Mouse (Mus musculus) spleen, embryonic (tissue): Measurements from ENCODE around the gene Fuca1.

ENCODE experiments used
- CTCF ChIA-PET: fragments of 350-600 bp; sonication (Branson Sonifier 250); formaldehyde crosslinking; loops from one replicate; lab custom pipeline; 2022; lab: Charles Lee

The Fuca1 gene

DNA sequence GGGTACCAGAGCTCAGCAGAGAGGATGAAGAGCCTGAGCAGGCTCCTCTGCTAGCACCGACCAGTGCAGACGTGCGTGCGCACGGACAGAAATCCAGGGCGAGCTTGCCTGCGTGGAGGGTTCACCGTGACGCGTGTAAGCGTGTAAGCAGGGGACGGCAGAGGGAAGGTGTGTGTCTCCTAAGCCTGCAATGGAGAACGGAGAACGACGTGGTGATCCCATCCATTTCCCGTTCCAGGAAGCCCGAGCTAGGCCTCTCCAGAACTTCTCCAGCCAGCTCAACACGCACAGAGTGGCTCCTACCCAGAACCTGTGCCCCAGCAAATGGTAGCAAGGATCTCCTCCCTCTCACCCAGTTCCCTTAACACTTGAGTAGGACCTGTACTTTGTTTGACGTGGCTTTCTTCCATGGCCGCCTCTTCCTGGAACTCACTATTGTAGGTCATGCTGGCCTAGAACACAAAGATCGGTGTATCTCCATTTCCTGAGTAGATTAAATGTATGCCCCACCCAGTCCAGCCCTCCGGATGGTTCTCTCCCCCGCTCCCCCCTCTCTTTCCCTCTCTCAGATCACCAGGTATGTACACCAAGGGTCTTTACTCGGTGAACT, 32.0 kb upstream of the Fuca1 start:
- CTCF ChIA-PET = interaction anchor here (1.1 to 2.0 kb wide), 3 partner anchors 12 to 72 kb away, joined by 3 to 5 read pairs (median 3); no protein-coding TSS in a partner anchor

DNA sequence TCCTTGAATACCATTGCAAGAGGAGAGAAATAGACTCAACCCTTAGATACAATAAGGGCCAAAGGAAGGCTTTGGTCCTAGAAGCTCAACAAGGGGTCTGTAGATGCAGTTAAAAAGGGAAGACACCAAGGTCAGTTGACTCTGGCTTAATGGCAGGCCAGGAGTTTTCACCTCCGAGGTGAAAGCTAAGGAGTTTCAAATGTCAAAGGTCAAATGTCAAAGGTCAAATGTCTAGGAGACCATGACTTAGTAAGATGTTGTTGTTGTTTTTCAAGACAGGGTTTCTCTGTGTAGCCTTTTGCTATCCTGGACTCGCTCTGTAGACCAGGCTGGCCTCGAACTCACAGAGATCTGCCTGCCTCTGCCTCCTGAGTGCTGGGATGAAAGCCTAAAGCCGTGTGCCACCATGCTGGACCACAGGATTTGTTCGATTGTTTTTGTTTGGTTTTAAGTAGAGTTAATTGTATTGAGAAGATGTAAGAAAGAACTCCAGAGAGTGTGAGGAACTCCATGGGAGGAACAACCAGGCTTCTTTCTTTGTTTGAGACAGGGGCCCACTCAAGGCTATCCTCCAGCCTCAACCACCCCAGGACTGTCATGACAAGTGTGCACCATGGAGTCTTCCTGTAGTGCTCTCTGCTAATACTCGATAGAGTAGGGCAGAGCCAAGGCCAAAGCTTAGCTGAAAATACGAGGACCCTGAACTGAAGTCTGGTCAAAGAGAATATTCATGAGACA, 31.2 kb upstream of the Fuca1 start:
- CTCF ChIA-PET = interaction anchor here (1.1 to 2.0 kb wide), 4 partner anchors 12 to 71 kb away, joined by 3 to 5 read pairs (median 4); partner anchors contain the start of gene Fuca1

DNA sequence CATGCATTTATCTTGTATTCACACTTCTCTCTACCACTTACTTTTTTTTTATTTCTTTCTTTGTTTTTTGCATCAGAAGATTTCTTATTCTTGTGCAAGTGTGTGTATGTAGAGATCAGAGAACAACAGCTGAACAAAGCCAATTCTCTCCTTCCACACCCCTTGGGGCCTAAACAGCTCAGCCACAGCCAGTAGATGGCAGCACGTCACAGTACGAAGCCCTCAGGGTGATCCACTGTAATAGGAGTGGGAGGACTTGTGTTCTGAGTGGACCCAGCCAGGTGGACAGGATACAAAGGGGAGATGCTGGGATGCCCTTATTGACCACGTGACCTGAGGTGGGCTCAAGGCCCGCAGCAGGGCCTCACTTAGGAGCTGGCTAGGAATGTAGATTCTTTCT, 30.7 kb upstream of the Fuca1 start:
- CTCF ChIA-PET = interaction anchor here (1.2 to 2.0 kb wide), 3 partner anchors 23 to 71 kb away, joined by 3 to 5 read pairs (median 4); partner anchors contain the start of gene Fuca1

DNA sequence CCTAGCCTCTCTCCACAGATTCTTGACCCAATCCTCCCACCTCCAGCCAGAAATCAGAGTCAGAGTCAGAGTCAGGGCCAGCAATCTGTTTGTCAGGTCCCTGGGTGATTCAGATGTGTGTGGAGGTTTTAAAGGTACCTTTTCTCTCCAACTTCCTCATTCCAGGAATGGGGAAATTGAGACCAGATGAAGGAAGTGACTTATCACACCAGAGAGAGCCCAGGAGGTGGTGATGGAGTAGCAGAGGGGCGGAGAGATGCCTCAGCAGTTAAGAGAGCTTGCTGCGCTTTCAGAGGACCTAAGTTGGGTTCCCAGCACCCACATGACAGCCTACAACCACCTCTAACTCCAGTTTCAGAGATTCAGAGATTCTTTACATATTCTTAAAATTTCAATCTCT, 29.0 kb upstream of the Fuca1 start:
- CTCF ChIA-PET = interaction anchor here (1.3 kb wide), 2 partner anchors 8 to 69 kb away, joined by 3 to 4 read pairs; no protein-coding TSS in a partner anchor

DNA sequence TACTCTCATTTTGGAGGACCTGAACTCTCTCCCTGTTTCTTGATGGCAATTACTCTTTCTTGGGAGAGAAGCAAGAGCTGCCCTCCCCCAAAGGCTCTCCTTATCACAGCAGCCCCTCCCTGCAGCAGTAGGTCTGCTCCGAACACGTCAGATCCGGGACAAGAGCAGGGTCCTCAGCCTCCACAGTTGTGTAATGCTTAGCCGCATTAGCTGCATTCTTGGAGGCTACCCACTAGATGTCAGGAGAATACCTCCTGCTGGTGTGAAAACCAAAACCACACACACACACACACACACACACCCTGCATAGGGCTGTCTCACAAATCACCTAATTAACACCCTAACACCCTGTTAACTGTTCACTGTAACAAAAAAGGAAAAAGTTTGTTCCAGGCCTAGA, 27.7 kb upstream of the Fuca1 start:
- CTCF ChIA-PET = interaction anchor here (0.6 to 1.7 kb wide), 6 partner anchors 10 to 786 kb away, joined by 3 to 7 read pairs (median 3); no protein-coding TSS in a partner anchor

DNA sequence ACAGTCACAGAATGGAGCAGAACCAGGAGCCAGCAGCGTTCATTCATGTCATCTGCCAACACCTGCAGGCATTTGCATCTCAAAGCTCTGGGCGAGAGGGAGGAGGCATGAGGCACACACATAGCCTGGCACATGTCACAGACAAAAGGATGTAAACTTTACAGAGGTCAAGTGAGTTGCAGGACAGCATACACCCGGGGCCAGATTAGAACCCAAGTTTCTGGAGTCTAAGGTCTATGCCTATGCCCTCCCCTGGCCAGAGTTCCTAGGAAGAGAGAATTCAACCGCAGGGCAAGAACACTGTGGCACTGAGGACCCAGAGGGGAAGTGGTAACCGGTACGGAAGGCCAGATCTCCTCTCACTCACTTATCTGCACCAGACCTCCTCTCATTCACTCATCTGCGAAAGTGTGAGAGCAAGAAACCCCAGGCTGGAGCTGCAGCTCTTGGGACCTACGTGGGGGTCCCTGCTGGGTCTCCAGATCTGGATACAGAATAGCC, 25.4 kb upstream of the Fuca1 start, which contains the start of gene Cnr2:
Gene Cnr2, plus strand, starts transcription at position 324 of the 501 bp plus-strand sequence.
- CTCF ChIA-PET = interaction anchor here (1.3 to 2.0 kb wide), 4 partner anchors 14 to 25 kb away, joined by 3 to 12 read pairs (median 8); partner anchors contain the start of gene Fuca1

DNA sequence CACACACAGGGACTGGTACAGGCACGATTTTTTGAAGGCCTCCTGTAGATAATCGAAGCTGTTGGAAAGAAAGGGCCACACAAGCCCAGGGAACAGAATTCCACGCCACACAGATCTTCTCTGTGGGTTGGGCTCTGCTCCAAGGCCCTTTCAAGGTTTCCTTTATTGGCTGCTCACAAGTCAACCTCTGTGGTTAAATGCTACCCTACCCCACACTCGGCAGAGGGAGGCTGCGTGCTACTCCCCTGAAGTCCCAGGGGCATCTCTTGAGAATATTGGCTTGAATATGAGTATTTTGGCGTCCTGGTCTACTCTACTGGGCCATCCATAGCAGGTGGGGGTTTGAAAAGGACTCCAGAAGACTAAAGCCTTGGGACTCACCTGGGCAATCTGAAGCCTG, 24.4 kb upstream of the Fuca1 start:
- CTCF ChIA-PET = interaction anchor here (0.6 to 2.0 kb wide), 3 partner anchors 13 to 18 kb away, joined by 3 to 8 read pairs (median 7); no protein-coding TSS in a partner anchor

DNA sequence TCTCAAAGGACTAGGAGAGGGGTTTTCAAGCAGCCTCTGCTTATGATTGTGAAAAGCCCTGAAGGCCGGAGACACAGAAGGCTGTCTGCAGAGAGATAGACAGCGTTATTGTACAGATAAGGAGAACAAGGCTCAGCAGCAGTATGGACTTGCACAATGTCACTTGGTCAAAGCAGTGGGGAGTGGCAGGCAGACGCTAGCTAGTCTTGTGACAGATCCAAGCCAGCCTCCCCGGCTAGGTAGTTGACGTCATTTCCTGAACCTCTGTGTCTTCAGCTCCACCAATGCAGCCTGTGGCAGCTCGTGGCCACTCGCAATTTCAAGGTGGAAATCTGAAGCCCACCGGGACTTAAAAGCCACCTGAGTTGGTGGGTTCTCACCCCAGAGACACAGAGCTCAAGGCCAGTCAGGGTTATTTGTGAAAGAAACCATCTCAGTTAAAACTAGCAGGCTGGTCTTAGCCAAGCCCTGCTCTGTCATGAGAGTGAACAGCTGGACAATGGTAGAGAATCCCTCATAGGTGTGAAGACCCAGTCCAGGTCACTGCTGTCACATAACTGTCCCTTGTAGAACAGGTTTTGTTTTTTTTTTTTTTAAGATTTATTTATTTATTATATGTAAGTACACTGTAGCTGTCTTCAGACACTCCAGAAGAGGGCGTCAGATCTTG, 22.0 kb upstream of the Fuca1 start:
- CTCF ChIA-PET = interaction anchor here (0.6 to 3.0 kb wide), 4 partner anchors 8 to 22 kb away, joined by 3 to 15 read pairs (median 4); partner anchors contain the start of gene Fuca1

DNA sequence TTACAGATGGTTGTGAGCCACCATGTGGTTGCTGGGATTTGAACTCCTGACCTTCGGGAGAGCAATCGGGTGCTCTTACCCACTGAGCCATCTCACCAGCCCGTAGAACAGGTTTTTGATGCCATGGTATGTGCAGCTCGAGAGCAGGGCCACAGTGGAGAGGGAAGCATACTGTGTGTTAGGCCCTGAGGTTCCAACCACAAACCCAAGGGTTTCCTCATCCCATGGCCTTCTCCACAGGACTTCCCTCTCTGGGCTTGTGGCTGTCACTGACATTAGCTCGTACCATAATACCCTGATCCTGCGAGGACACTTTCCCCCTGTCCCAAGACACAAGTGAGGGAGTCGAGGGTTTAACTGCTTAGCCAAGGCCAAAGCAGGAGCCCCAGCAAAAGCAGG, 21.5 kb upstream of the Fuca1 start:
- CTCF ChIA-PET = interaction anchor here (0.7 to 3.0 kb wide), 2 partner anchors 11 to 21 kb away, joined by 3 to 15 read pairs; partner anchors contain the start of gene Fuca1

DNA sequence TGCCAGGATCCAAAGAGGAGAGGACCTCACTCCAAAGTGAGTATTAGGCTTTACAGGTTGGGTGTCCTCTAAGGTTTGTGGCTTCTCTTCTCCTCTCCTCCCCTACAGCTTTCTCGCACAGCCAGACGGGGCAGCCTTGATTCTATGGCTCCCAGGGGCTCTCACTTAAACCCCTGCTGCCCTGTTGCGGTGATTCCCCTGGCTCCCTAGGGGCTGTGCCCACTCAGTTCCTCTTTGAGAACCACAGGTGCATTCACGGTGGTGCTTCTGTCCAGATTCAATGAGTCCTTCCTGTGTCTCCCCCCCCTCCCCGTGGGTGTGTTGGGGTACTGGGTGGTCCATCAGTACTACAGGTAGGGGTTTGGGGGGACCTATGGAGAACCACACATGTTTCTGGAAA, 20.5 kb upstream of the Fuca1 start:
- CTCF ChIA-PET = interaction anchor here (0.5 to 1.2 kb wide), 2 partner anchors 12 to 679 kb away, joined by 4 to 5 read pairs; no protein-coding TSS in a partner anchor

DNA sequence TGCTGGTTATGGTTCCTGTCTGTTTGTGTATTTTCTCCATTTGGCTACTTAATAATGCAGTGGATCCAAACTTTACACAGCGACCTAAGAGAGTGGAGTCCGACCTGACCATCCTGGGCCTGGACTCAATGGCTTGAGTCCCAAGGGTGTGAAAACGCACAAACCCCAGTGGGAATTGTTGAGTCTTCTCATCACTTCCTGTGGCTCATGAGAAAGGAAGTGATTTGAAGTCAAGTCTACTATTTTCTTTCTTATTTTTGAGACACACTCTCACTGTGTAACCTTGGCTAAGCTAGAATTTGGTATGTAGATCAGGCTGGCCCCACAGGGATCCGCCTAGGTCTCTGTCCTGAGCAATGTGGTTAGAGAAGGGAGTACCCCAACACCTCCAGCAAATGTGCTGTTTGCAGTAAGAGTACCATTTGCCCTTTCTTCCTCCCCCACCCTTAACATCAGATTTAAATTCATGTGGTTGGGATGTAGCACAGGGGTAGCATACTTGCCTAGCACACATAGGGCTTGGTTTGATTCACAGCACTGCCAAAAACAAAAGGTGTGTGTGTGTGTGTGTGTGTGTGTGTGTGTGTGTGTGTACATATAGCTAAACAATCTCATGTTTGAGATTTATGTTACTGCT, 17.8 kb upstream of the Fuca1 start:
- CTCF ChIA-PET = interaction anchor here (1.7 kb wide), 1 partner anchor 16 kb away, joined by 5 read pairs; no protein-coding TSS in a partner anchor

DNA sequence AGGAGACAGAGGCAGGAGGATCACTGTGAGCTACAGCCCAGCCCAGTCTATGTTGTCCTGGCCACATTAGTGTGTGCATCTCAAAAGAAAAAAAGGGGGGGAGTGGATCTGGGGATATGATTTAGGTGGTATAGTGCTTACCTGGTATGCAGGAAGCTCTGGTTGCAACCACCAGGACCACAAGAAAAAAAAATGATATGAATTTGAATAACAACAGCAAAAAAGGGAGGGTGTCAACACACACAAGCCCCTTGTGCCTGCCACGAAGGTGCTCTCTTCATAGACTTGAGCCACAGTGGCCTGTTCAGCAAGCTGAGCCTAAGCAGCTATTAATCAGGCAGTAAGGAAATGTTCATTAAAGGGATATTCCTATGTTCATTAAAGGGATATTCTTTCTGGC, 15.7 kb upstream of the Fuca1 start:
- CTCF ChIA-PET = interaction anchor here (0.6 kb wide), 2 partner anchors 12 to 1316 kb away, joined by 3 read pairs; no protein-coding TSS in a partner anchor

DNA sequence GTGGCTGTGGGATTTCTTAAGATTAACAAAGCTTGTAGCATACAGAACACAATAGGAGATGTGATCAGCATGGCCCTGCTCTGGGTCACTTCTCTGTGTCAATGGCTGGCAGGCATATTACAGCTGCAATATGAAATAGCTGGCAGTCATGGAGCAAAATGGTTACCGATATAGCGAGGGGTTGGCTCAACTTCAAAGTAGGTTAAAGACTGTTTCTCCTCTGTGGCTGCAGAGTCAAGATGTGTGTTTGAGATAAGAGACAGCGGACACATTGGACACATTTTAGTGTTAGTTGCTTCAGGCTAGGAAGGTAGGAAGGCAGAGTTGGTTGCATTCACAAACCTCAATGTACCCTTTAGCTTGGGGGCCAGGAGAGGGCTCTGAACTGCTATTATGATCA, 13.9 kb upstream of the Fuca1 start:
- CTCF ChIA-PET = interaction anchor here (0.7 to 1.0 kb wide), 2 partner anchors 8 to 10 kb away, joined by 3 to 5 read pairs; no protein-coding TSS in a partner anchor

DNA sequence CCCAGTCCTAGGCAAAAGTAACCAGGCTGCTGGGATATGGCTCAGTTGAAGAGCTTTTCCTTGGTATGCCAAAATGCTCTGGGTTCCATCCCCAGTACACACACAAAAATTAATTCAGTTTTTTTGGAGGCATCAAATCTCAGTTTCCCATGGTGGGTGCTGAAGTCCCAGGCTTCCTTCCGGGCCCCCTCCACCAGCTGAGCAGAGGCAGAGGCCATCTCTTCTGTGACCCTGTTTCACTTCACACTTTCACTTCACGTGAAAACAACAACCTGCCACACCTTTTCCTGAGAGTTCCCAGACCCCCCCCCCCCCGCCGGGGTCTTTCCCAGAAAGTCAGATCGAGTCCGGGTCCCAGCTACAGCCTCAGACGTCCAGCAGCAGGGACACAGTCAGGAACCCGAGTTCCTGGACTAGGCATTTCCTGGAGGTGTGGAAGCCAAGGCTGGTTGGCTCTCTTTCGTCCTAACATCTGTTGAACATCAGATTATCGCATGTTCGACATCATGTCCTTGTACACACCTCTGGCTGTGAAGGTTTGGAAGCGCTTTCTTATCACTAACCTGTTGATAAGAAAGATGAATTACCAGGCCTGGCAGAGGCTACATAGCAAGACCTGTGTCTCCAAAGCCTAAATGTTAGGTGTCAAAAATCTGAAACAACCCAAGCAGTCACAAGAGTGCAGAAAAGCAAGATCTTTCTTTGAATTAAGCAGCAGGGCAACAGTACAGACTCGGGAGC, 11.0 kb upstream of the Fuca1 start:
- CTCF ChIA-PET = interaction anchor here (0.5 to 1.7 kb wide), 4 partner anchors 14 to 140 kb away, joined by 3 to 7 read pairs (median 3); partner anchors contain the start of gene Cnr2

DNA sequence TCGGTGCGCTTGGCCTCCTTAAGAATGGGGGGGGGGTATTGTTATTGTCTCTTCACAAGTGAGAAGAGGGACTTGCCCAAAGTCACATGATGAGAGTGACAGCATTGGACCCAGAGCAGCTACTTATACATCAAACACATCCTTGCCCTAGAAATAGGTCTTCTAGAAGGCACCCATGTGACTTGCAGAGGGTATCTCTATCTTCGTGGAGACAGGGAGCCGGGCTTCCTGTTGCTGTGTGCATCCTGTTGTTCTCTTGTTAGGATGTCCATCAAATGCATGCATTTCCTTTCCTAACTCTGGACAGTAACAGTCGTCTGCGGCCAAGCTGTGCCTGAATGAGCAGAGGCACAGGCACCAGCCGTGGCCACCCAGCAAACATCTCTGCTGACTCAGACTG, 9.0 kb upstream of the Fuca1 start:
- CTCF ChIA-PET = interaction anchor here (1.0 to 1.8 kb wide), 2 partner anchors 11 to 15 kb away, joined by 3 to 5 read pairs; no protein-coding TSS in a partner anchor

DNA sequence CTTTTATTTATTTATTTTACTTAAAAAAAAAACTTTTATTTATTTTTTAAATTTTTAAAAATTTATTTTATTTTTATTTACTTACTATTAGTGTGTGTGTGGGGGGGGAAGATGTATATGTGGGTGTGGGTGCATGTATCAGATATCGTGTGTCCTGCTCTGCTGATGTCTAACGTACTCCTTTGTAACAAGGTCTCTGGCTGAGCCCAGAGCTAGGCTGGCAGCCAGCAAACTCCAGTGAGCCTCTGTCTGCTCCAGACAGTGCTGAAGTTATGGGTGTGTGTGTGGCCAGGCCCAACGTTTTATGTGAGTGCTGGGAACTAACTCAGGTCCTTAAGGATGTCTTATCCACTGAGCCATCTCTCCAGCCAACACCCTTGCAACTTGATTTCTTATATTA, 8.4 kb upstream of the Fuca1 start:
- CTCF ChIA-PET = interaction anchor here (1.2 to 1.8 kb wide), 2 partner anchors 9 to 11 kb away, joined by 5 read pairs; partner anchors contain the start of gene Fuca1

DNA sequence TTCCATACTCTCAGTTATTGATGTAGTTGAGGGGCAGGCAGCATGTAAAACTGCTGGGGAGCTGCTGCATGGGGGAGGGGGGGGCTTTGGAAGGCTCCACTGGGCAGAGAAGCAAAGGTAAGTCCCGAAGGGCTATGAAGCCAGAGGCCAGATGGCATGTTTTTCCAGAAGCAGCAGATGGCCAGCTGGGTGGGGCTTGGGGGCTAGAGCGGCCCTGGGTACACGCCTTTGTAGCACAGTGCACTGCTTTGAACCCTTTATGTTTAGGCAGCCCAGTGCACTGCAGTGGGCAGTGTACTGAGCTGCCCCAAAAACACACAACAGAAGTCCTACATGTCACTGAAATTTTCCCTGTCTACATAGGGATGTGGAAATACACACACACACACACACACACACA, 7.7 kb upstream of the Fuca1 start:
- CTCF ChIA-PET = interaction anchor here (0.7 to 1.8 kb wide), 5 partner anchors 8 to 23 kb away, joined by 5 to 8 read pairs (median 5); partner anchors contain the start of genes Cnr2 and Fuca1

DNA sequence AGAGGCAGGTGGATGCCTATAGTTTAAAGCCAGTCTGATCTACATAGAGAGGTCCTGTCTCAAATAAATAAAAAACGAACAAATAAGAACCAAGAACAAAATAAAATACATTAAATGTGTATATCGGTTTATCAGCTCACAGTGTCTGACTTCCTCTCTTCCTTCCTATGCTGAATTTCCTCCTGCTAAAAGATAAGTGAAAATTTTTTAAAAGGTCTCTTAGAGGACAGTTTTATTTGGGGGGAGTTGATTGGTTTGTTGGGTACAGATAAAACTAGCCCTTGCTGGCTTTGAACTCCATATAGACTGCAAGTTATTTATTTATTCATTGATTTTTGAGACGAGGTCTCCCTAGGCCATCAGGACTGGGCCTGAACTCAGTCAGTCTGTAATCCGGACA, 7.1 kb upstream of the Fuca1 start:
- CTCF ChIA-PET = interaction anchor here (0.7 to 1.7 kb wide), 4 partner anchors 8 to 24 kb away, joined by 5 to 8 read pairs (median 6); partner anchors contain the start of genes Cnr2 and Fuca1
